Mouse (Mus musculus) natural killer cell, adult 2 months (primary cell): ENCODE data around the gene Gm10309.

Experiments used
- DNase-seq, 2 experiments: peaks; one replicate each; pipeline ENCODE4 v3.0.0; 2022; ENCODE audit warnings: low spot score in 2 of 2

Gene Gm10309

DNA sequence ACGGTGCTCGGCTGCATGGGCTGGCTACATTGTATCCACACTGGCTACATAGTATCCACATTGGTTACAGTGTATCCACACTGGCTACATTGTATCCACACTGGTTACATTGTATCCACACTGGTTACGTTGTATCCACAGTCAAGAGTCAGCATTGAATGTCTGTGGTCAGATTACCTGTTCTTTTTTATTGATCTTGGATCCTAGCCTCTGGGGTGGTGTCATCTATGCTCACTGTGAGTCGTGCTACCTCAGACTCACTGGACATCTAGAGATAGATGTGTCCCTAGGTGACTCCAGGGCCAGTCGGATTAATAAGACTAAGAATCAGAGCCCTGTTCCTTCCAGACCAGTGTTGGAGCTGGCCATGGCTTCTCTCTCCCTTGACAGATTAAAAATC lies 34.9 kb downstream of the Gm10309 start:
- DNase-seq = no peak

DNA sequence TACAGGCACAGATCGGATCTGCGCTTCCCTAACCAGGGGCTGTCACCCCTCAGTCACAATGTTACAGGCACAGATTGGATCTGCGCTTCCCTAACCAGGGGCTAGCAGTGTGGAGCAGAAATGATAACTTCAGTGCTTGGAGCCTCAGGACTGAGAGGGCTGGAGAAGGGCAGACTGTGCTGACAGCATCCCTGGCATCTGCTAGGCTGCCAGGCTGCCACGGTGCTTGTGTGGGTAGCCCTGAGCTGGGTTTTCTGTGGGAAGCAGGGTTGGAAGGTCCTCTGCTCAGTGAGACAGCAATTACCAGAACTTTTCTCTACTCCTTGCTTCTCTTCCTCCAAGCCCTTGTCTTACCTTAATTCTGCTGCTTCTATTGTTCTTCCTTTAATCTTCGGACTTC lies 37.1 kb downstream of the Gm10309 start:
- no peak for DNase-seq

DNA sequence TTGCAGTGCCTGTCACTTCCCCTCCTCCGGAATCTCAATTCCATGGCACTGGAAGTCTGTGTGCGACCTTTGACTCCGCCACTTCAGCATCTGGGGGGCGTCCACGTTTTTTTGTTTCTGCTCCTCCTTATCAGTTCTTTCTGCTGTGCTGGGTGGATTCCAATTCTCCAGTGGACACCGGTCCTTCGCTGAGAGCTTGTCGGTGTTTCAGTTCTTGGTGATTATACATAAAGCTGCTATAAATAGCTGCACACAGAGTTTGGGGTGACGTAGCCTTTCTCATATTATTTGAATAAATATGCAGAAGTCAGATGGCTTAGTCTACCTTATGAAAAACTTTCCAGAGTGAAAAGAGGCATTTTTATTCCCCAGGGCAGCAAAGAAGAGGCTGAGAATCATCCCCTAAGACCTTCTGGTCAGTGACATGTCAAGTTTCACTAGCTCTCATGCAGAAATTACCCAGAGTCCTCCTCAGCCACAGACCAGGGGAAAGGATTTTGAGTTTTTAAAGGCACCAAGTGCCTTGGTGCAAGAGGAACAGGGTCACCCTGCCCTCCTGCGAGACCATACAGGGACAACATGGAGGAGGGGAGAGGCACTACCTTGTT lies 37.6 kb downstream of the Gm10309 start:
- peak in 1 of 2 experiments; percentile 41 for DNase-seq

GRCm38 (mm10) chr17:86466871-86467270 lies 38.2 kb downstream of the Gm10309 start:
- DNase-seq = no peak

DNA sequence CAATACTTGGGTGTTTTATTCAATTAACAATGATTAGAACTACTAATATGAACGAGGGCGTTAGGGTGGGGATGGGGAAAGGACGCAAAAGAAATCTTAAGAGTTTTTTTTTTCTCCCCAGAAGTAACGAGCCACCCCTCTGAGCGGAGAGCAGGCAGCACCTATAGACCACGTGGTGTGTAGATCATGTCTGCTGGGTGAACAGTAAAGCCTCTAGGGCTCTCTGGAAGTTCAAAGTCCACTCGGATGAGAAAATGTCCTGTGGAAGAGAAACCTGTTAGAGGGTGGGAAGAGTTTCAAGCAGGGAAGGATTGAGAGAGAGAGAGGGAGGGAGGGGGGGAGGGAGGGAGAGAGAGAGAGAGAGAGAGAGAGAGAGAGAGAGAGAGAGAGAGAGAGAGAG lies 38.6 kb downstream of the Gm10309 start:
- DNase-seq = no peak

GRCm38 (mm10) chr17:86465865-86466264 lies 39.2 kb downstream of the Gm10309 start:
- no peak for DNase-seq

DNA sequence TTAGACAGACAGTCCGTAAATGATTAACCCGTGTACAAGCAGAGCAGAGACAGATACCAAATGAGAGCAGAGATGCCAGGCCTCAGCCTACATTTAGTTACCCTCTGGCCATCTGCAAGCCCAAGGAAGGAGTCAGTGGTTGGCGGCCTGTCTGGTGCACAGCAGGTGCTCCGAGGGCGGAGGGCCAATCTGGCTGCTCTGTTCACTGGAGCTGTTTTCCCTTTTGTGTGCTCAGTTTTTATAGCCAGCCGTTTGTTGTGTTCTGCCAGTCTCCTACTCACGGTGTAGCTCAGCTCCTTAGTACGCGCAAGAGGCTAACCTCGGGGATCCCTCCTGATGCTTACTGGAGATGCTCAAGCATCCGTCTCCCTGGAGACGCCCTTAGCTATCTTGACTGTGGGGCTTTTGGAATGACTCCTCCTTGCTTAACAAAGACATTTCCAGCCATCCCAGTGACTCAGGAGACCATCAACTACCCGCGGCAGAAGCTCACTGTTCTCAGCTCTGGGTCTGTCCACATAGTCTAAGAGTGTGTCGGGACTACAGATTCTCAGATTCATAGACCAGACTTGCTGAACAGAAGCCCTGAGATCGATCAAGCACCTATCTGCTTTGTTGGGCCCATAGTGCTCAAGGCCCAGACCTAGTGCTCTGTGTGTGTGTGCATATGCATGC lies 40.2 kb downstream of the Gm10309 start:
- DNase-seq = no peak

- no peak for DNase-seq
These were observed 40.8 kb downstream of the Gm10309 start for GRCm38 (mm10) chr17:86464197-86464596.

- no peak for DNase-seq
These were observed 41.7 kb downstream of the Gm10309 start for GRCm38 (mm10) chr17:86463369-86463768.

GRCm38 (mm10) chr17:86460645-86461430 lies 44.2 kb downstream of the Gm10309 start:
- no peak for DNase-seq

DNA sequence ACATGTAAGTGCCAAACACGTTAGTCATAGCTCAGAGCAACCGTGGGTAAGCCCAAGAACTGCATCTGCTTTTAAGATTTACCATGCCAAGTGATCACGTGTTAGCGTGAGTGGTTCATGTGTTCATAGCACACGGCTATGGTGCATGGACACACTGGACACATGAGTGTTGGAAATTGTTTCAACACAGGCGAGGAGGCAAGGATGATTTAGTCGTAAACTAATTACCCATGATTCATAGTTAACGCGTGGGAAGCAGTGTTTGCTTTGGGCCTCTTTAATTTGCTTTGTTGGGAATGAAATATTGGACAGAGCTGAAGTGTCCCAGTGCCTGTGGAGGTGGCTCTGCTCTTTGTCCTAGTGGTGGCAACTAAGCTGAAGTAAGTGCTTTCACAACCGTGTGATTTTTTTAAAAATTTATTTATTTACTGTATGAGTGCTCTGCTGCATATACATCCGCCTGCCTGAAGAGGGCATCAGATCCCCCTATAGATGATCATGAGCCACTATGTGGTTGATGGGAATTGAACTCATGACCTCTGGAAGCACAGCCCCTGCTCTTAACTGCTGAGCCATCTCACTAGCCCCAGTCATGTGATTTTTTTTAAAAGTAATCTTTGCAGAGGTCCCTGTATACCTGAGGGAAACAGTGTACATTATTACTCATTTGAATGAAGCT lies 46.6 kb downstream of the Gm10309 start:
- DNase-seq = no peak

GRCm38 (mm10) chr17:86456512-86456911 lies 48.5 kb downstream of the Gm10309 start:
- no peak for DNase-seq

DNA sequence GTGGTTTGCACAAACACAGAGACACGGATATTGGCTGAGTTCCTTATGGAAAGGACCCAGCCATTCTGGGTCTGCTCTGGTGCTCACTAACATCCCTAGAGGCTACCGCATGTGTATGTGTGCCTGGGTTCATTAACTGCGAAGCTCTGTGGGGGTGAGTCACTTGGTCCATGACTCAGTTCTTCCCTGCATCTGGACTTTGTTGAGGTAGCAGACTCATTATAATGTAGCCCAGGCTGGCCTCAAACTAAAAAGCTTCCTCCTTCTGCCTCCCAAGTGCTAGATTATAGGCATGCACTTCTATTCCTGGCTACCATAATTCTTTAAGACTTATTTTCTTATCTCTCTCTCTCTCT lies 50.7 kb downstream of the Gm10309 start:
- DNase-seq = no peak

DNA sequence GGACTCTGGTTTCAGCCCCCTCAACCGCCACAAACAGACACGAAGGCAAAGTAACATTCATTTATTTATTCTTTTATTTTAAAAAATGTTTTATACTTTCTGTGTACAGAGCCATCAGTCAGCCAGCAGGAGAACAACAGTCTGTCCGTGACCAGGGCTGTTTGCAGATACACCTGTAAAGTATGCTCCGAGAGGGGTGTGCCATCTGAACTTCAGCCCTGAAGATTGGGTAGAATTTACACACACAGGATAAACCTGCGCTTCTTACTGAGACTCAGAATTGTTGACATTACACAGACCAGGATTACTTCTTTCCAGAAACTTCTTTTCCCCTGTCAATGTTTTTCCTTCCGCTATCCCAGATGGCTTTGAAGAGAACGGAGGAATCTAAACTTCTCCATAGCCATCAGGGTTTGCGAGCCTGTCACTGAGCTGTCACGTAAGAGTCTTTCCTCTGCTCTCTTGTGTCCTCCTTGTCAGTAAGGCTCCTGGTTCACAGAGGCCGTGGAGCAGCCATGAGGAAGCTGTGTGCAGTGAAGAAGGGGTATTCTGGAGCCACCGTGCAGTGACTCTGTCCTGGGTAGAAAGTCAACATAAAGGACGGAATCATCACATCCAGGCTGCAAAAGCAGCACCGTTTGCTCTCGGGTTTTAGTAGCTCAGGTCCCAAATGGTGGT lies 51.2 kb downstream of the Gm10309 start:
- no peak for DNase-seq

- no peak for DNase-seq
These were observed 52.1 kb downstream of the Gm10309 start for GRCm38 (mm10) chr17:86452934-86453333.
